Mouse (Mus musculus) liver, embryonic 14.5 days (tissue): ENCODE data around the gene Olfml2b.

Experiments
- CTCF ChIP-seq: IDR thresholded peaks from 2 replicates; pipeline ENCODE4 v1.5.1; 2016; ENCODE audit warnings: antibody characterized with exemption, low read depth, control low read depth
- EP300 ChIP-seq: IDR thresholded peaks from 2 replicates; pipeline ENCODE4 v1.6.1; 2016; ENCODE audit warnings: antibody characterized with exemption, low read depth

- TF ChIP-seq CTCF (no peak), EP300 (no peak)
Observed at GRCm38 (mm10) chr1:170696996-170697395, 52.7 kb downstream of the Olfml2b start.
